Mouse (Mus musculus): ENCODE measurements around the gene Jun. TPM values are rescaled to one million over a fixed set of nuclear protein-coding genes. Genes with fewer than 3 reads are reported as not detected.
A peak's percentile ranks its signal among the peaks of the same experiment; 100 is the strongest.

The Jun gene
- polyA plus RNA-seq, 1 experiment from 2014 or later: 77.6 TPM

DNA sequence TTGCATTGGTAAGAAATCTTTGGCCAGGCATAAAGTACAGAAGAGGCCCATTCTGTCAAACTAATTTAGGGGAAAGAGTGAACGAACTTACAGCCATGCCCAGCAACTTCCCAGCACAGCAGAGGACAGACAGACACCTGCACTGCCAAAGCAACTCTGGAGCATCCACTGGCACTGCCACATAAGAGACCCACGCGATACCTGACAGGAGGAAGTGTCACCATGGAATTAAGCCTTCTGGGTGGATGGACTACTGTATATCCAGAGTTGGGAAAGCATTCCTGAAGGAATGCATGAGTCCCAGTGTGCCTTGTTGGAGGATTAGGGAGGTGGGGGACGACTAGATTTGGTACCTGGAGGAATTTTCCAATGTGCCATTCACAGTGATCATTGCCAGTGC lies 39.5 kb upstream of the Jun start:
- Histone ChIP-seq H3K9ac (no peak overlapping the region), H3K9me3 (no peaks in the 10 kb centered on the region), H3K4me1 (replicated peaks) (0 out of 2 replicates have a peak, but pooled peaks cover 4% of the 10 kb centered on the region), H3K27me3 (no peaks in the 10 kb centered on the region), H3K27ac (replicated peaks) (no peak overlapping the region), H3K4me3 (no peak overlapping the region), H3K36me3 (no peaks in the 10 kb centered on the region), H3K4me2 (no peak overlapping the region)
- WGBS: 84% methylated on average over 4 of the region's 4 CpGs
- no peak for ATAC-seq (ENCODE audit: low read depth)

DNA sequence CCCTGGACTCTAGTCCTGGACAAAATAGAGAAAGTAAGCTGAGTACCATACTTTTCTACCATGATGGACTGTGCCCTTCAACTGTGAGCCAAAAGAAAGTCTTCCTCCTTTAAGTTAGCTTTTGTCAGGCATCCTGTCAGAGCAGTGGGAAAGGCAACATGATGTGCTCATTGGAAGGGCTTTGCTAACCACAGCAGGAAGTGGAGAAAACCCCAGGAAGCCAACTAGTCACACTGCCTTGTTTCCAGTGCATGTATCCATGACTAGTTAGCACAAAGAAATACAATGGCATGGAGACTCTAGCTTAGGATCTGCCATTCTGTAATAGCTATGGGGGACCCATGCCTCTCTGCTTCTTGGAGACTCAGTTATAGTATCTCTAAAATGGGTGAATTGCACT lies 37.9 kb upstream of the Jun start:
- H3K27me3 ChIP-seq: no peaks in the 10 kb centered on the region
- H3K27ac ChIP-seq (replicated peaks): no peak overlapping the region
- H3K4me3 ChIP-seq: no peak overlapping the region
- no peak overlapping the region for H3K9ac ChIP-seq
- no peaks in the 10 kb centered on the region for H3K36me3 ChIP-seq
- no peak for ATAC-seq (ENCODE audit: low read depth)
- no peak overlapping the region for H3K4me2 ChIP-seq
- H3K4me1 ChIP-seq (replicated peaks): 0 out of 2 replicates have a peak, but pooled peaks cover 4% of the 10 kb centered on the region
- no peaks in the 10 kb centered on the region for H3K9me3 ChIP-seq

DNA sequence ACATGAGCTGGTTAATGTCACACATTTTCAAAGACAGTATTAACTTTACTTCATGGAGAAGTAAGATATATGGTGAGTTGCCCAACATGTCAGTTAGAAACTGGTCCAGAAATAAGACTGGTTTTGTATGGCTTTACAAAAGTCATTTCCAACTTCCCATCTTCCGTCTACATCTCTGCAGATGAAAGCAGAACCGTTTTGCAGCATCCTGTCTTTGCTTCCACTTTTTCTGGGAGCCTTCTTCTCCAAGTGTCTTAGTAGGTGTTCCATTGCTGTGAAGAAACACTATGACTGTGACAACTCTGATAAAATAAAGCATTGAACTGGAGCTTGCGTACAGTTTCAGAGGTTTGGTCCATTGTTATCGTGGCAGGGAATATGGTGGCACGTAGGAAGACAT lies 37.0 kb upstream of the Jun start:
- WGBS: 95% methylated on average over 5 of the region's 5 CpGs
- Histone ChIP-seq H3K36me3 (no peaks in the 10 kb centered on the region), H3K4me2 (no peak overlapping the region), H3K27me3 (no peaks in the 10 kb centered on the region), H3K9ac (no peak overlapping the region), H3K4me1 (replicated peaks) (0 out of 2 replicates have a peak, but pooled peaks cover 4% of the 10 kb centered on the region), H3K27ac (replicated peaks) (no peak overlapping the region), H3K9me3 (no peaks in the 10 kb centered on the region), H3K4me3 (no peak overlapping the region)
- ATAC-seq (ENCODE audit: low read depth): no peak

DNA sequence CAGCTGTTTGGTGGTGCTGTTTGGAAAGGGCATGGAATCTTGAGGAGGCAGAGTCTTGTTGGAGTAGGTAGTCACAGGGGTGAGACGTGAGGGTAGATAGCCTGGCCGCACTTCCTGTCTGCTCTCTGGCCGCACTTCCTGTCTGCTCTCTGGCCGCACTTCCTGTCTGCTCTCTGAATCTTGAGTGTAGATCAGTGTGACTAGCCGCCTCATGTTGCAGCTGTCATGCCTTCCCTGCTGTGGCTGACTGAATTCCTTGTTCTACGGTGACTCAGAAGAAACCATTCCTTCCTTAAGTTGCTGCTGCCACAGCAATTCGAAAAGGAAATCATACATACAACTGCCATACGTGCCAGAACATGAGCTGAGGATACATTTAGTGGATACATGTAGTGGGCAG lies 31.9 kb upstream of the Jun start:
- Histone ChIP-seq H3K9ac (no peak overlapping the region), H3K9me3 (no peaks in the 10 kb centered on the region), H3K27me3 (no peaks in the 10 kb centered on the region), H3K4me2 (no peak overlapping the region), H3K4me1 (replicated peaks) (peaks cover 15% of the 10 kb centered on the region), H3K27ac (replicated peaks) (no peak overlapping the region), H3K36me3 (no peaks in the 10 kb centered on the region), H3K4me3 (no peak overlapping the region)
- no peak for ATAC-seq (ENCODE audit: low read depth)
- 88% methylated on average over 8 of the region's 8 CpGs for WGBS

DNA sequence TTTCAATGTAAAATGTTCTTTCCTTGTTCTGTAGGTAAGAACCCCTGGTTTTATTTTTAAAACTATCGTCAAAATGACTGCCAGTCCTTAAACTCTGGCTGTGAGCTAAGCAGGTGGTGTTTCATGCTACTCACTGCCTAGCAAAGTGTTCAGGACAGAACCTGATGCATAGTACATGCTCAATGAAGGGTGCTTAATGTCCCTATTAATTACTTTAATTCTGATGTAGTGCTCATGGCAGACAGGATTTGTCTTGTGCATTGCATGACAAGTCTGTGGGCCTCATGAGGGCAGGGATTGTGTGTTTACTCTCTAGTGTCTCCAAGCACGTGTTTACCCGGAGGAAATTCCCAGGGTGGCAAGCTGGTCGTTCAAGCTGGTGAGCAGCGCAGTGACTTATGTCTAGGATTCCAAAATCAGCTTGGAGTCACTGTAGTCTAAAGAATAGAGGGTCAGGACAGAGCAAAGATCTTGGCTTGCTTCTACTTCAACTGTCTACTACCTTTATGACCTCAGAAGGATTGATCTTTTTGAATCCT lies 31.2 kb upstream of the Jun start:
- no peaks in the 10 kb centered on the region for H3K27me3 ChIP-seq
- H3K9ac ChIP-seq: no peak overlapping the region
- peaks cover 15% of the 10 kb centered on the region for H3K4me1 ChIP-seq (replicated peaks)
- H3K9me3 ChIP-seq: no peaks in the 10 kb centered on the region
- H3K27ac ChIP-seq (replicated peaks): 0 out of 2 replicates have a peak overlapping the region, but pooled peaks have one; percentile 38
- no peak overlapping the region for H3K4me3 ChIP-seq
- ATAC-seq (ENCODE audit: low read depth): peak; percentile 64; the same call in 1 of the 2 replicates
- no peak overlapping the region for H3K4me2 ChIP-seq
- H3K36me3 ChIP-seq: no peaks in the 10 kb centered on the region
- WGBS: 47% methylated on average over 5 of the region's 5 CpGs

DNA sequence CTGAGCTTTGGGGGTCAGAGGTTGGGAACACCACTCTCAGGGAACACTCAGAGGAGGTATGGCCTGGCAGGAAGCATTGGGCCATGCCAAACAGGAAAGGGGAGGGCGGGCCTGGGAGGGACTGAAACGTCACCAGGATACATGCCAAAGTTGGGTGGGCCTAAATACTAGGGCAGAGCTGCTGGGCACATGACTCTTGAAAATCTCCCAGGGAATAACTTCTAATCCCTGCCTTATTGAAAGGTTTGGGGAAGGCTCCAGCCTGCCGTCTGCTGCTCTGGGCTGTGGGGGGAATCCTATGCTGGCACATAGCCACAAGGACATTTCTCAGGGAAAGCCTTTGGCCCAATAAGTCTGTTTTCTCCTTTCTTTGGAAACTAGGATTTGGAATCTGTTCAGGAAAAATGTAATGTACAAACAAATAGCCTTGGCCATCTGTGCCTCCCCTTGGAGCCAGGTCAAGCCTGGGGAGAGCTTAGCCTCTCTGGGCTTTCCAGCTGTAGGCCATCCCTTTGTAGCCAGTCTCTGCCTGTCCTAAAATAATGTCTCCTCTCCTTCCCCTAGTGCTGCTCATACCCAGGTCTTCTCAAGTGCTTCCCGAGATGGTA lies 30.6 kb upstream of the Jun start:
- 53% methylated on average over 4 of the region's 4 CpGs for WGBS
- peaks cover 15% of the 10 kb centered on the region for H3K4me1 ChIP-seq (replicated peaks)
- peak; percentile 51; the same call in 1 of the 2 replicates for ATAC-seq (ENCODE audit: low read depth)
- H3K4me3 ChIP-seq: no peak overlapping the region
- 0 out of 2 replicates have a peak overlapping the region, but pooled peaks have one; percentile 38 for H3K27ac ChIP-seq (replicated peaks)
- H3K9me3 ChIP-seq: no peaks in the 10 kb centered on the region
- no peak overlapping the region for H3K4me2 ChIP-seq
- H3K27me3 ChIP-seq: no peaks in the 10 kb centered on the region
- no peak overlapping the region for H3K9ac ChIP-seq
- H3K36me3 ChIP-seq: no peaks in the 10 kb centered on the region

DNA sequence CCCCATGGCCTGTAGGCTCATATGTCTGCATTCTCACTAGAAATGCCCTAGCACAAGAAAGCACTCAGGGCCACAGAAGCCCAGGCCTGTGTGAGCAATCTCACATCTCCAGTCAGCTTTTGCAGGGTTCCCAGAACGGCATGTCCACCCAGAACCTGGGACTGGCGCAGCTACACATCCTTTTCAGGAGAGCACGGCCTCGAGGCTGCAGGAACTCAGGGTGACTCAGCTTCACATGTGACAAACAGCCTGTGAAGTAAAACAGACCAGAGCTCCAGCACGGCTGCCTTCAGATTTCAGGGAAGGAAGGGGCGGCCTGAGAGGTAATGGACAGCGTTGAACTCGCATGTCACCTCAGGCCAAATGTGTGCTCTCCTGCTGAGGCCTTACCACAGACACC lies 29.6 kb upstream of the Jun start:
- Histone ChIP-seq H3K27ac (replicated peaks) (no peak overlapping the region), H3K4me2 (no peak overlapping the region), H3K4me1 (replicated peaks) (peaks cover 15% of the 10 kb centered on the region), H3K27me3 (no peaks in the 10 kb centered on the region), H3K36me3 (no peaks in the 10 kb centered on the region), H3K9ac (no peak overlapping the region), H3K9me3 (no peaks in the 10 kb centered on the region), H3K4me3 (no peak overlapping the region)
- no peak for ATAC-seq (ENCODE audit: low read depth)
- 81% methylated on average over 8 of the region's 8 CpGs for WGBS

DNA sequence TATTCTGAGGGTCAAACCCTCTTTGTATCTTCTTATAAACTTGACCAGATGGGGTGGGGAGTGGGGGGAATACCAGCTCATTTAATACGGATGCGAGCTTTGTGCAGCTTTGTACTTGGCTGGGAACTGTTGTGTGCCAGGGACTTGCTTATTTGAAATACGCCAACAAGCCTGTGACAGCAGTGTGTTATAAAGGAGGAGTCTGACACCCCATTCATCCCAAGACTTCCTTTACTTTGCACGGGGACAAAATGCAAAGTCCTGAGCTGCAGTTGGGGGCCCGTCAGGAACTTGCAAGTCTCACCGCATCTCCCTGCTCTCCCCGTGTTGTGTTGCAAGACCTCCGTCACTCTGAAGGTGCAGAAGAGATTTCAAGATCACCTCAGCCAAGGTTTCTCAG lies 26.6 kb upstream of the Jun start:
- no peak for ATAC-seq (ENCODE audit: low read depth)
- Histone ChIP-seq H3K36me3 (no peaks in the 10 kb centered on the region), H3K27me3 (no peaks in the 10 kb centered on the region), H3K27ac (replicated peaks) (no peak overlapping the region), H3K9ac (no peak overlapping the region), H3K4me1 (replicated peaks) (peaks cover 15% of the 10 kb centered on the region), H3K4me3 (no peak overlapping the region), H3K4me2 (no peak overlapping the region), H3K9me3 (no peaks in the 10 kb centered on the region)
- WGBS: 66% methylated on average over 8 of the region's 8 CpGs

DNA sequence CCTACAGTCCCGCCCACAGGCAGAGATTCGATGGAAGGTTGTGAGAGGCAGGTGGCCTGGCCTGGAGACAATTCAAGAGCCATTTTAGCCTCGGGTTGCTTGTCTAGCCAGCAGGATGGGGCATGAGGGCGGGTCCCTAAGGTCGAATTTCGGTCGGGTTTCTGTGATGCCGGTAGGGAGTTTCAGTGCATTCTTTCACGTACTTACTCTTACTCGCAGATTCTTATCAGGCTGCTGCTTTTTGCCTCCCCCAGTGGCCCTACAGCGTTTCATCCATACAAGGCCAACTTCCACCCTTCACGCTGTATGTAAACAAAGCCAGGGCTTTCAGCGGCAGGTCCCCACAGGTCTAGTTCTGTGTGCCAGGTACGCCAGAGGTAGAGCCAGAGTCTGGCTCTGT lies 24.3 kb upstream of the Jun start:
- 64% methylated on average over 14 of the region's 14 CpGs for WGBS
- H3K4me2 ChIP-seq: no peak overlapping the region
- no peak overlapping the region for H3K27ac ChIP-seq (replicated peaks)
- H3K9me3 ChIP-seq: no peaks in the 10 kb centered on the region
- H3K27me3 ChIP-seq: no peaks in the 10 kb centered on the region
- no peak overlapping the region for H3K4me3 ChIP-seq
- no peak overlapping the region for H3K9ac ChIP-seq
- no peaks in the 10 kb centered on the region for H3K4me1 ChIP-seq (replicated peaks)
- no peak for ATAC-seq (ENCODE audit: low read depth)
- H3K36me3 ChIP-seq: no peaks in the 10 kb centered on the region

DNA sequence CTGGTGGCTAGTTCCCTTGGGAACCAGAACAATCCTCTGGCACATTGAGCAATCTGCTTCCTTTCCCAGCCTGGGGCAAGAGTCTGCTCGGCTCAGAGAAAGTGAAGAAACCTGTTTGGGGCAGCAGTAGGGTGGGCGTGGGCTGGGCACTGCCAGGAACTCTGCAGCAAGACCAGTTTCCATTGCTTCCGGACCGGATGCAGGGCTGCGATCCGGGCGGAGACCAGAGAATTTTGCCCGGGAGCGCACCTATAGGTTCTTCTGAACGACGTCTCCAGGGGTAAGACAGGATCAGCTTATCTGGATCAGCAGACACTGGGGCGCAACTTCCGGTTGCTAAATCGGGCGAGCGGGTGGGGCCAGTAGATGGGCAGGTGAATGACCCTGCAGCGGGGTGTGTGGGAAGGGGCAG lies 23.6 kb upstream of the Jun start:
- Histone ChIP-seq H3K27me3 (no peaks in the 10 kb centered on the region), H3K4me3 (no peak overlapping the region), H3K4me2 (no peak overlapping the region), H3K9ac (no peak overlapping the region), H3K27ac (replicated peaks) (no peak overlapping the region), H3K4me1 (replicated peaks) (no peaks in the 10 kb centered on the region), H3K36me3 (no peaks in the 10 kb centered on the region), H3K9me3 (no peaks in the 10 kb centered on the region)
- 91% methylated on average over 17 of the region's 17 CpGs for WGBS
- no peak for ATAC-seq (ENCODE audit: low read depth)

DNA sequence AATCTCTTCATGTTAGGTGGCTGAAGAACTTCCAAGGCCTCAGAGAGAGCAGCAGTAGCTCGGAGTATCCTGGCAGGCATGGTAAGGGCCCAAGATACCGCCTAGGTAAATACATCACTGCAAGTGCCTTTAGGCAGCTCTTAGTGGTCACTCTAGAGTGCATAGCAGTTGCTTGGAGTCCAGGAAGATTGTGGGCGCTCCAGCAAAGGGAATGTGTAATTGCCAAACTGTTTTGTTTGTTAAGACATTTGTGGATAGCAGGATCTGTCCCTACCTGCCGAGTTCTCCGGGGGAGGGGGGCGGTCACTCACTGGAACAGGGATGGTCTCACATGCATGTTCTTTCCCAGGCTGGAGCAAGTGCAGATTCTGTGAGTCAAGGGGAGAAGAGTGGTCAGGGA lies 22.3 kb upstream of the Jun start:
- WGBS: 95% methylated on average over 6 of the region's 6 CpGs
- Histone ChIP-seq H3K4me2 (no peak overlapping the region), H3K9me3 (no peaks in the 10 kb centered on the region), H3K27ac (replicated peaks) (no peak overlapping the region), H3K4me3 (no peak overlapping the region), H3K9ac (no peak overlapping the region), H3K27me3 (no peaks in the 10 kb centered on the region), H3K36me3 (no peaks in the 10 kb centered on the region), H3K4me1 (replicated peaks) (no peaks in the 10 kb centered on the region)
- no peak for ATAC-seq (ENCODE audit: low read depth)

DNA sequence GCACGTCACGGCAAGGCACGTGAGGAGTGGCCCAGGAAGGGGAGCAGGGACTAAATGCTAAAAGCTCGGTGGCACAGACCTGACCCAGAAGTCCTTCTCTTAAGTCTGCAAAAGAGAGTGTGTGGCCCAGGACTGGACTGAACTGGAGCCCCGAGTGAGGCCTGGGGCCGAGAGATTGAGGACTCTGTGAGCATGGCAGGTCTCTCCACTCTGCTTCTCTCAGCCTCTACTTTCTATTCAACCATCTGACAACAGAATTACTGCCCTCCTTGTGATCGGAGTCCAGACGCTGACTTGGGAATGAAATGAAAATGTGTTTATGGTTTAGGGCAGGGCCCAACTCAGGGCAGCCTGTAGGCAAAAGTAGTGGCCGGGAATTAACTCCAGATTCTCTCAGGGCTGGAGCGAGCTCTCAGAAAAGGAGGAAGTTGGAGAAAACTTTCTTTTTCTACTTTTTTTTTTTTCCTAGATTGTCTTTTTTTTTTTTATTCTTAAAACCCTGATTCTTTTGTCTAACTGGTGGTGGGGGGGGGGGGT lies 21.3 kb upstream of the Jun start:
- Histone ChIP-seq H3K4me3 (no peak overlapping the region), H3K36me3 (no peaks in the 10 kb centered on the region), H3K4me2 (no peak overlapping the region), H3K27me3 (no peaks in the 10 kb centered on the region), H3K9me3 (no peaks in the 10 kb centered on the region), H3K4me1 (replicated peaks) (no peaks in the 10 kb centered on the region), H3K9ac (no peak overlapping the region), H3K27ac (replicated peaks) (no peak overlapping the region)
- WGBS: 57% methylated on average over 10 of the region's 10 CpGs
- ATAC-seq (ENCODE audit: low read depth): no peak

DNA sequence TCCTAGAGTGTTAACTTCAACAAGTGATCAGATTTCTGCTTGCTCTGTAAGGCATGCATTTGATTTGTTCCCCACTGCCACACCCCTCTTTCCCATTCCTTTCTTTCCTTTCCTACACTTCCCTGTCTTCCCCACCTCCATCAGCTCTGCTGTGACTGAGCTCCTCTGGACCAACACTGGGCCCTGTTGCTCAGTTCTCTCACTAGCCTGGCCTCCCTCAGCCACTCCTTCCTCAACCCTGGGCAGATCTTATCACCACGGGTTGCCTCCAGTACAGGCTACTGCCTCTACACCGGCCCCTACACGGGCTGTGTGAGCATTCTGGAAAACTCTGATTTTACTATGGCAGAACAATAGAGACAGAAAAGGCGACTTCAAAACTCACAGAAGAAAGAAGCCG lies 18.4 kb upstream of the Jun start:
- 83% methylated on average over 5 of the region's 5 CpGs for WGBS

More for the DNA sequence above, 18.4 kb upstream of the Jun start:
- no peaks in the 10 kb centered on the region for H3K27me3 ChIP-seq
- no peak overlapping the region for H3K4me3 ChIP-seq
- no peaks in the 10 kb centered on the region for H3K36me3 ChIP-seq
- H3K9ac ChIP-seq: no peak overlapping the region
- no peak for ATAC-seq (ENCODE audit: low read depth)
- H3K9me3 ChIP-seq: no peaks in the 10 kb centered on the region
- no peak overlapping the region for H3K27ac ChIP-seq (replicated peaks)
- no peak overlapping the region for H3K4me2 ChIP-seq
- H3K4me1 ChIP-seq (replicated peaks): no peaks in the 10 kb centered on the region
